Mouse (Mus musculus) thymus, postnatal 36 days (tissue): ENCODE data around the gene Pitpnm3.

ENCODE experiments used
- DNase-seq, 2 experiments: peaks; one replicate each; pipeline ENCODE4 v3.0.0; 2022; ENCODE audit warnings: mixed read lengths in 2 of 2

Pitpnm3 gene

DNA sequence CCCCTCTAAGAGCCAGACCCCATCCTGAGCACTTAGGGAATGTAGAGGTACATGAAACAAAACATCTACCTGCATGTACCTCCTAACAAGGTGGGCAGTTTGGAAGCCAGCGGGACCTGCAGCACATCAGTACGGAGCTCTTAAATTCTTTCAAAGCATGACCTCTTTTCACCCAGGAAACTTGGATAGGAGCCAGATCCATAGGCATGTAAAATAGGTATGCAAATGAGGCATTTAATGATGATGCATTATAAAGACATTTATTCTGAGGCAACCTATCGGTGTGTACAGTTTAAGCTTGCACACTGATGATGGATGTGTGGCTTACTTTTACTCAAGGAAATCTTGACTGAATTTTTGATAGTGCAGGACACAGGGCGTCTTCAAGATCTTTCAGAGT lies 120.9 kb downstream of the Pitpnm3 start:
- DNase-seq, result no peak

- DNase-seq, result no peak
Observed at GRCm38 (mm10) chr11:72011955-72012354, 123.6 kb downstream of the Pitpnm3 start.

GRCm38 (mm10) chr11:72010940-72011722 lies 124.4 kb downstream of the Pitpnm3 start:
- DNase-seq, result no peak

DNA sequence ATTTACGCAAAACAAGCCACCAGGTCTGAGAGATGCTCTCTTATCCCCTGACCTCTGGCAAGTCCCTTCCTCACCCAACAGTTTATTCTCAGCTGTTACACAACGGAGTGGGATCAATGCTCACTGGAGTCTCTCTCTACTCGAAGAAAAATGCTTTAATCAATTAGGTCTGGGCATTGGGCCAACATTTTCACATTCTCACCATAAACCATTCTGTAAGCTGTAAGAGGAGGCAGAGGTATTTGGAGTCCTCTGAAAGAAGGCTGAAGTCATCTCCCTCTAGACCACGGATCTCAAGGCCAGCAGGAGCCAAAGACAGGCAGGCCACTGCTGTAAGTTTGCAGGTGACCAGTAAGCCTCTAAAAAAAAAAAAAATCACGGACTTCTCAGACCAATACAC lies 125.2 kb downstream of the Pitpnm3 start:
- no peak for DNase-seq

DNA sequence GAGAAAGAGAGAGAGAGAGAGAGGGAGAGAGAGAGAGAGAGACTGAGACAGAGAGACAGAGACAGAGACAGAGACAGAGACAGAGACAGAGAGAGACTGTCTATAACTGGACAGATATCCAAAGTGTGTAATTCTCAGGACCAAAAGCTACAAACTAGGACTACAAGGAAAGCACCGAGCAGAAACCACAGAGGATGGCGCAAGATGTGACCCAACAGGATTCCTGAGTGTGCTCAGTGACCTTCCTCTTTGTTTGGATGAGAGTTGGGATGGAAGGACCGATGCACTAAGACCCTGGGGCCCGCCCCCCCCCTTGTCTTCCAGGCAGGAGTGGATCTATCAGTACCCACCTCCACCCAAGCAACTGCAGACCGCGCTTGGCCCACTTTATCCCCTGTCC lies 130.0 kb downstream of the Pitpnm3 start:
- no peak for DNase-seq

GRCm38 (mm10) chr11:72003171-72003570 lies 132.4 kb downstream of the Pitpnm3 start:
- no peak for DNase-seq

DNA sequence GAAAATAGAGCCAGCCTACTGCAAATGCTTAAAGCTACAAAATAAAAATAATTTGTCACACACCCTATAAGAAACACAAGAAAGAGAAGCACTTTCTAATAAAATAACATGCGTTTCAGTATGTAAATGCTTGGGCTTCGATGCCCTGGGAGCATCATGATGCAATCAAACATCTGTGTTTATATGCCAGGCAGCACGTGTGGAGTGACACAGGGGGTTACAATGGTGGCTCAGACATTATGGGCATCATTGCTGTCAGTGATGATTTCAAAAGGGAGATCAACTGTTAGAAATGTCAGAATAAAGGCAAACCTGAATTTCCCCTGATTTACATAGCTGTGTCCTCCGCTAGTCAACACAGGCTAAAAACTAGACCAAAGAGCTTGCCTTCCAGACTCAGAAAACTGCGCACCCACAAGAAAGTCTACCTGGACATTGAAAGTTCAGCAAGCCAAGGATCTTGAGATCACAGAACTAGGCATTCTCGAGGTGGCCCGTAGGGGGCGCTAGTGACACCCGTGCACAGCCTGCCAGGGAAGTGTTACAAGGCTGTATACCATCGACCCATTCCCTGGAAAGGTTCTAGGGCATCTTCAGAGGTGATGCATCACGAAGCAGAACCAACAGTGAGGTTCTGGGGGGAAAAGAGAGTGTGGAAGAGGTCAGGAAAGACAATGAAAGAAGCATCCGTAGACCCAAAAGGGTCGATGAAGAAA lies 133.3 kb downstream of the Pitpnm3 start:
- DNase-seq, result peak; percentile 28 to 48

DNA sequence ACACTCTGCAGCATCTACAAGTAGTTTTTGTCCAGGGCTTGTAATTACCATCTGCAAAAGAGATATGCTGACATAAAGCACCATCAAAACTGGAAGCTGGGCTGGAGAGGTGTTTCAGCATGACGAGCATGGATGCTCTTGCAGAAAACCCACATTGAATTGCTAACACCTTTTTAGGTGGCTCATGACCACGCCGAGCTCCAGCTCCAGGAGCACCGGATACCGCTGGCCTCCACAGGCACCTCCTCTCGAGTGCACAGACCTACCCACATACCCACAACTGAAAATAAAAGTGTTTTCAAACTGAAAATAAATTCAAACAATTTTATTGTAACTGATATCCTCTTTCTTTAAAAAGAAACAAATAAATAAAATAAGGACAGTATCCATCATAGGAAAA lies 135.4 kb downstream of the Pitpnm3 start:
- DNase-seq, result no peak
